Mouse (Mus musculus) forebrain, embryonic 11.5 days (tissue): ENCODE data around the gene Lgr5. TPM values are rescaled to one million over a fixed set of nuclear protein-coding genes. Genes with fewer than 3 reads are reported as not detected.

ENCODE experiments used
- ATAC-seq: fragments of 200-750 bp; cut with Nextera tagmentation; replicated peaks from 2 replicates; pipeline ENCODE4 v1.8.0; 2017; ENCODE audit warnings: moderate TSS enrichment; ENCODE audit not compliant: low FRiP score
- DNase-seq: peaks from one replicate; pipeline ENCODE4 v3.0.0-alpha.2; 2017; ENCODE audit warnings: low spot score
- H3K27ac ChIP-seq: fragments of 300-500 bp; sonication (generic); 2 replicates; pipeline ENCODE4 v1.5.1; 2014; ENCODE audit warnings: low read depth, low read length
- H3K27me3 ChIP-seq: fragments of 300-500 bp; sonication (generic); 2 replicates; pipeline ENCODE4 v1.6.1; 2014; ENCODE audit warnings: mild to moderate bottlenecking, low read length, mixed read lengths; ENCODE audit not compliant: control insufficient read depth, insufficient read depth
- H3K36me3 ChIP-seq: fragments of 300-500 bp; sonication (generic); 2 replicates; pipeline ENCODE4 v1.6.1; 2014; ENCODE audit warnings: mild to moderate bottlenecking, low read length, moderate library complexity, mixed read lengths; ENCODE audit not compliant: control insufficient read depth, insufficient read depth
- H3K4me1 ChIP-seq: fragments of 300-500 bp; sonication (generic); replicated peaks from 2 replicates; pipeline ENCODE4 v1.6.1; 2014; ENCODE audit warnings: low read length, mixed read lengths; ENCODE audit not compliant: control insufficient read depth, insufficient read depth
- H3K4me2 ChIP-seq: fragments of 300-500 bp; sonication (generic); 2 replicates; pipeline ENCODE4 v1.6.1; 2014; ENCODE audit warnings: low read depth, mild to moderate bottlenecking, low read length, moderate library complexity, mixed read lengths; ENCODE audit not compliant: severe bottlenecking
- H3K4me3 ChIP-seq: fragments of 300-500 bp; sonication (generic); 2 replicates; pipeline ENCODE4 v1.5.1; 2014; ENCODE audit warnings: low read depth, low read length
- H3K9ac ChIP-seq: fragments of 300-500 bp; sonication (generic); 2 replicates; pipeline ENCODE4 v1.6.1; 2014; ENCODE audit warnings: low read length
- H3K9me3 ChIP-seq: fragments of 300-500 bp; sonication (generic); 2 replicates; pipeline ENCODE4 v1.6.1; 2016; ENCODE audit warnings: low read length, mixed read lengths; ENCODE audit not compliant: control insufficient read depth
- whole genome bisulfite sequencing: fragments of 180-500 bp; shearing (Covaris S2); extraction: QIAGEN DNeasy Blood & Tissue Kit; methylation state at CpG from one replicate; pipeline ENCODE4 v1.1.7; 2014; 5-methylcytosine and 5-hydroxymethylcytosine counted together
- polyA plus RNA-seq: library from polyadenylated mRNA; unstranded; fragments of >200 nt; fragmentation: Nextera tagmentation; extraction: Ambion mirVana; gene quantifications from 2 replicates; pipeline ENCODE4 v1.2.1, GENCODE M21; 2014

The Lgr5 gene
- polyA plus RNA-seq, 1 experiment from 2014 or later = 0.94 TPM

DNA sequence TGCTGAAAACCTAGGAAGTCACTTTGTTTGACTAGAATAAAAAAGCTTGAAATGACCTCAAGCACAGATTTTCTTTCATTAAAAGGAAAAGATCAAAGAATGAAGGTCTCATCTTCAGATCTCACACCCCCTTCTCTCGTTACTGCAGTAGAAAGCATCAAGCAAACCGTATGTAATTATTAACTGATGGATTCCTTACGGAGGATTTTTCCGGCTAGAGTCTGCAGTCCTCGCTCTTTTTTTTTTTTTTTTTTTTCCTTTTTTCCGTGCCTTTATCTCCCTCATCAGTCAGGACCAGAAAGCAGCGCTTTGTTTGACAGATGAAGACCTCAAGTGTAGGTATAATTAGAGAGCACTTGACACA lies 93.8 kb downstream of the Lgr5 start:
- H3K4me3 ChIP-seq = no peak overlapping the region
- peaks cover 2% of the 10 kb centered on the region; the same call in 1 of the 2 replicates for H3K4me1 ChIP-seq
- no peak overlapping the region for H3K27ac ChIP-seq
- H3K9ac ChIP-seq = no peak overlapping the region
- ATAC-seq = no peak
- H3K4me2 ChIP-seq = no peak overlapping the region
- no peaks in the 10 kb centered on the region for H3K27me3 ChIP-seq
- 12% methylated on average over 7 of the region's 7 CpGs for WGBS
- no peak for DNase-seq
- no peaks in the 10 kb centered on the region for H3K9me3 ChIP-seq
- no peaks in the 10 kb centered on the region for H3K36me3 ChIP-seq

- H3K4me1 ChIP-seq = peaks cover 2% of the 10 kb centered on the region; the same call in 1 of the 2 replicates
- H3K27me3 ChIP-seq = no peaks in the 10 kb centered on the region
- H3K4me2 ChIP-seq = no peak overlapping the region
- no peak for DNase-seq
- 49% methylated on average over 12 of the region's 12 CpGs for WGBS
- H3K36me3 ChIP-seq = no peaks in the 10 kb centered on the region
- H3K9ac ChIP-seq = no peak overlapping the region
- no peaks in the 10 kb centered on the region for H3K9me3 ChIP-seq
- no peak for ATAC-seq
- no peak overlapping the region for H3K4me3 ChIP-seq
- H3K27ac ChIP-seq = no peak overlapping the region
Measured at GRCm38 (mm10) chr10:115492956-115493777, 94.4 kb downstream of the Lgr5 start.

DNA sequence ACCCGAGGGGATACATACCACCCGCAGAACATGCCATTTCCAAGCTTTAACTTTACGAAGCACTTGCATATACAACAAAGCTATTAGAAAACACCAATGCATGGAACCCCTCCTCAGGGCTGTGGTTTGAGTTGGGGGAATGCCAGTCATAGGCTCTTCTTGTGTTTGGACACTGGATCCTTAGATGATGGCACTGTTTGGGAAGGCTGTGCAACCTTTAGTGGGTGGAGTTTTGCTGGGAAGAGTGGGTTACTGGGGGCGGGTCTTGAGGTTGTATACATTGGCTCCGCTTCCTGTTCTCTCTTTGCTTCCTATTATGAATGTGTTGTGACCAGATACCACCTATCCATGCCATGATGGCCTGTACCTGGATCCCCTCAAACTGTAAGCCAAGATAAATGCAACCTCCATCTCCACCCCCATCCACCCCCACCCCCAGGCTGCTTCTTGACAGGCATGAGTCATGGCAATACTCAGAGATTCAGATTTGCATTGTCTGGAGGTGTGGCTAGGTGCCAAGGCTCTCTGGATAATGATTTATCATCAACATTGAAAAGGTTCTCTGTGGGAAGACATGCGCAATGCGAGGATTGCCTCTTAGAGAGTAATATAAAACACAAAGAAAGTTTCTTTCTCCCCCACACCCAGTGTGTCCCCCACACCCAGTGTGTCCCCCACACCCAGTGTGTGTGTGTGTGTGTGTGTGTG lies 95.6 kb downstream of the Lgr5 start:
- Histone ChIP-seq H3K4me3 (no peak overlapping the region), H3K27me3 (no peaks in the 10 kb centered on the region), H3K36me3 (no peaks in the 10 kb centered on the region), H3K4me2 (no peak overlapping the region), H3K9me3 (no peaks in the 10 kb centered on the region), H3K27ac (no peak overlapping the region), H3K4me1 (peaks cover 2% of the 10 kb centered on the region; the same call in 1 of the 2 replicates), H3K9ac (no peak overlapping the region)
- 95% methylated on average over 7 of the region's 7 CpGs for WGBS
- ATAC-seq (no peak), DNase-seq (no peak)

- ATAC-seq (no peak), DNase-seq (no peak)
- no peak overlapping the region for H3K9ac ChIP-seq
- no peaks in the 10 kb centered on the region for H3K36me3 ChIP-seq
- no peak overlapping the region for H3K4me3 ChIP-seq
- H3K27ac ChIP-seq = no peak overlapping the region
- H3K9me3 ChIP-seq = no peaks in the 10 kb centered on the region
- 92% methylated on average over 2 of the region's 2 CpGs for WGBS
- H3K4me1 ChIP-seq = no peaks in the 10 kb centered on the region
- H3K27me3 ChIP-seq = no peaks in the 10 kb centered on the region
- no peak overlapping the region for H3K4me2 ChIP-seq
Measured at GRCm38 (mm10) chr10:115485602-115486001, 102.0 kb downstream of the Lgr5 start.

DNA sequence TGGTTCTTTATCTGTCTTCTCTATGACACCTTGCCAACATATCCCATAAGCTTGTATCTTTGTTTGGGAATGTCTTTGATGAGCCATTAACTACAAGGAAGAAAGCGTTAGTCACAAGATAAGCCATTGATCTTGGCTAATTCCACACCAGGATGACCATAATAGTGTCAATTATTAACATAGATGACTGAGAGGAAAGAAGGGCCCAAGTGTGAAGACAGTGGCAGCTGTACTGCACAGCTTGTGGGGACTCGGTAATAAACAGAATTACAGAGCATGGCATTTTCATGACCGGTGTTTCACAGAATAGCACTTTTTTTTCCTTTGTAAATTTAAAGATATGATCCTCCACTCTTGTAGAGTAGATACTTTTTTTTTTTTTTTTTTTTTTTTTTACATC lies 102.9 kb downstream of the Lgr5 start:
- no peak overlapping the region for H3K4me2 ChIP-seq
- no peaks in the 10 kb centered on the region for H3K4me1 ChIP-seq
- no peak overlapping the region for H3K27ac ChIP-seq
- no peaks in the 10 kb centered on the region for H3K36me3 ChIP-seq
- H3K9me3 ChIP-seq = no peaks in the 10 kb centered on the region
- ATAC-seq (no peak), DNase-seq (no peak)
- peaks cover 4% of the 10 kb centered on the region; the same call in 1 of the 2 replicates for H3K27me3 ChIP-seq
- H3K4me3 ChIP-seq = no peak overlapping the region
- H3K9ac ChIP-seq = no peak overlapping the region
- WGBS = 89% methylated on average over 3 of the region's 3 CpGs

DNA sequence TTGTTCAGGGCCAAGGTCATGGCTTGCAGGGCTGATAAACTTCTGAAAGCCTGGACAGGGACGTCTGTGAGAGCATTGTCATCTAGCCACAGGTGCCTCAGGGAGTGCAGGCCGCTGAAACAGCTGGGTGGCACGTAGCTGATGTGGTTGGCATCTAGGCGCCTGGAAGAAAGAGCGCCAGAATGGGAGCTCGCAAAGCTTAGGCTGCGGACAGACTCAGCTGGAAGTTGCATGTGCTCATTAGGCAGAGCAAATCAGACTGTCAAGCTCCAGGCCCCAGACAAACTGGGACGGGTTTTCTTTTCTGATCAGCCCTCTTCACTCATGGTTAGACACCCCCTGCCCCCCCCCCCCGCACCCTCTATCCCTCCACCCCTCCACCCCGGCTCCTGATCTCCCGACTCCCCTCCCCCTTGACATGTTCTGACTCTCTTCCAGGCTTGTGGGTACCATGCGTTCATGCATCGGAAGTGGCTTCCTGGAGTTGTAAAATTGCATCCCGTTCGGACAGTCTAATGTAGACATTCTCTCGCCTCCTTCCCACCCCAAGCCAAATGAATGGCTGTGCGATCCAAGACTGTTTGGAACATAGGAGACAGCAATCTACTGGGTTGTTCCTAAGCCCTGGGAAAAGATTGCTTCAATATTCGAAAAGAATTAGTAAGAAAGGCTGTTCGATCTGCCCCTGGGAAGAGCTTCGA lies 109.0 kb downstream of the Lgr5 start:
- H3K9ac ChIP-seq = no peak overlapping the region
- H3K4me3 ChIP-seq = no peak overlapping the region
- peak overlapping the region; percentile 9; the same call in 1 of the 2 replicates for H3K4me2 ChIP-seq
- DNase-seq = peak; percentile 53
- no peaks in the 10 kb centered on the region for H3K36me3 ChIP-seq
- no peaks in the 10 kb centered on the region for H3K9me3 ChIP-seq
- ATAC-seq = peak; percentile 56; the same call in 1 of the 2 replicates
- no peak overlapping the region for H3K27ac ChIP-seq
- 17% methylated on average over 20 of the region's 20 CpGs for WGBS
- peaks cover 18% of the 10 kb centered on the region for H3K27me3 ChIP-seq
- H3K4me1 ChIP-seq = 0 out of 2 replicates have a peak, but pooled peaks cover 5% of the 10 kb centered on the region

- Histone ChIP-seq H3K36me3 (no peaks in the 10 kb centered on the region), H3K4me2 (no peak overlapping the region), H3K4me1 (0 out of 2 replicates have a peak, but pooled peaks cover 5% of the 10 kb centered on the region), H3K9ac (no peak overlapping the region), H3K9me3 (no peaks in the 10 kb centered on the region), H3K27me3 (peaks cover 30% of the 10 kb centered on the region), H3K4me3 (no peak overlapping the region), H3K27ac (no peak overlapping the region)
- ATAC-seq (no peak; the same call in 1 of the 2 replicates), DNase-seq (no peak)
- WGBS = 90% methylated on average over 9 of the region's 9 CpGs
Measured at GRCm38 (mm10) chr10:115476506-115476905, 111.1 kb downstream of the Lgr5 start.

DNA sequence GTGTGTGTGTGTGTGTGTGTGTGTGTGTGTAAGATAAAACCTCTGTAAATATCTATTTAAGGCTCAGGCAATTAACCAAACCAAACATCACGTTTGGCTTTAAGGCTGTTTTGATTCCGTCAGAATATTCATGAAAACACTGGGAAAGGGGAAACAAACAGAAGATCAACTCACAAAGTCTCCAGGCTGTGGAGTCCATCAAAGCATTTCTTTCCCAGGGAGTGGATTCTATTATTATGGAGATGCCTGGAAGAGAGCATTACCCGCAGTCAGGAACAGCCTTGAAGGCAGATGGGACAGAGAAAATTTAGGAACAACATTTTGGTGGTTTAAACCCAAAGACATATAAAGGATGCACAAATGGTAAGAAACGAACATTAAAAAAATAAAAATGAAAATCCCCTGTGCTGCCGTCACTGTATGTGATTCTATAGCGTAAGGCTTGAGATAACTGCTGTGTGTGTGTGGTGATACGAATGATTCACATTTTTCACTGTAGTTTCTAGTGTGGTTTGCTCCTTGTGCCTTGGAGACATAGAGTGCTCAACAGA lies 112.5 kb downstream of the Lgr5 start:
- Histone ChIP-seq H3K36me3 (no peaks in the 10 kb centered on the region), H3K27me3 (peaks cover 35% of the 10 kb centered on the region), H3K4me3 (no peak overlapping the region), H3K9me3 (no peaks in the 10 kb centered on the region), H3K27ac (no peak overlapping the region), H3K4me2 (no peak overlapping the region), H3K9ac (no peak overlapping the region), H3K4me1 (0 out of 2 replicates have a peak, but pooled peaks cover 5% of the 10 kb centered on the region)
- 53% methylated on average over 7 of the region's 7 CpGs for WGBS
- ATAC-seq (no peak), DNase-seq (no peak)
